Mouse (Mus musculus): ENCODE measurements around the gene Syce3.
A peak's percentile ranks its signal among the peaks of the same experiment; 100 is the strongest.
"Not testable (repeated sequence)": the region's sequence is repeated elsewhere in the genome, so short reads cannot be mapped to it uniquely, and the experiment has no call there.

The Syce3 gene

GRCm38 (mm10) chr15:89410118-89410517, at the start of gene Syce3:
Syce3 (minus strand) TSS chr15:89410503.
- no peak for DNase-seq (ENCODE audit: extremely low spot score, low spot score)

GRCm38 (mm10) chr15:89459821-89460220, 49.5 kb upstream of the Syce3 start:
- no peak for DNase-seq (ENCODE audit: extremely low spot score, low spot score)

GRCm38 (mm10) chr15:89458942-89459341, 48.6 kb upstream of the Syce3 start:
- DNase-seq (ENCODE audit: extremely low spot score, low spot score), result no peak

- no peak for DNase-seq (ENCODE audit: extremely low spot score, low spot score)
Observed at GRCm38 (mm10) chr15:89455642-89456041, 45.3 kb upstream of the Syce3 start.

- DNase-seq (ENCODE audit: extremely low spot score, low spot score), result no peak
Observed at GRCm38 (mm10) chr15:89454857-89455256, 44.6 kb upstream of the Syce3 start.

GRCm38 (mm10) chr15:89453865-89454478, 43.7 kb upstream of the Syce3 start, which contains the start of gene Mapk8ip2:
Mapk8ip2 (plus strand) TSS chr15:89453913.
- DNase-seq (ENCODE audit: extremely low spot score, low spot score), result peak; percentile 59

GRCm38 (mm10) chr15:89452906-89453864, 42.9 kb upstream of the Syce3 start:
- peak; percentile 72 for DNase-seq (ENCODE audit: extremely low spot score, low spot score)

GRCm38 (mm10) chr15:89442486-89443070, 32.3 kb upstream of the Syce3 start:
- DNase-seq (ENCODE audit: extremely low spot score, low spot score), result no peak

GRCm38 (mm10) chr15:89435878-89436277, 25.6 kb upstream of the Syce3 start:
- DNase-seq (ENCODE audit: extremely low spot score, low spot score), result no peak

GRCm38 (mm10) chr15:89434136-89434535, 23.8 kb upstream of the Syce3 start:
- no peak for DNase-seq (ENCODE audit: extremely low spot score, low spot score)

- no peak for DNase-seq (ENCODE audit: extremely low spot score, low spot score)
Observed at GRCm38 (mm10) chr15:89432946-89433345, 22.6 kb upstream of the Syce3 start.

- DNase-seq (ENCODE audit: extremely low spot score, low spot score), result no peak
Observed at GRCm38 (mm10) chr15:89431806-89432205, 21.5 kb upstream of the Syce3 start.

- no peak for DNase-seq (ENCODE audit: extremely low spot score, low spot score)
Observed at GRCm38 (mm10) chr15:89431271-89431670, 21.0 kb upstream of the Syce3 start.

- DNase-seq (ENCODE audit: extremely low spot score, low spot score), result not testable (repeated sequence)
Observed at GRCm38 (mm10) chr15:89430771-89431170, 20.5 kb upstream of the Syce3 start.

- no peak for DNase-seq (ENCODE audit: extremely low spot score, low spot score)
Observed at GRCm38 (mm10) chr15:89430341-89430740, 20.0 kb upstream of the Syce3 start.

- DNase-seq (ENCODE audit: extremely low spot score, low spot score), result peak; percentile 91
Observed at GRCm38 (mm10) chr15:89429352-89430221, 19.3 kb upstream of the Syce3 start, which contains the start of the genes C730034F03Rik, Gm44502 and Chkb. C730034F03Rik (plus strand) TSS chr15:89429589. Gm44502 (minus strand) TSS chr15:89429696. Chkb (minus strand) TSS chr15:89429908.

GRCm38 (mm10) chr15:89428821-89429351, 18.6 kb upstream of the Syce3 start:
- no peak for DNase-seq (ENCODE audit: extremely low spot score, low spot score)

GRCm38 (mm10) chr15:89428136-89428790, 18.0 kb upstream of the Syce3 start:
- DNase-seq (ENCODE audit: extremely low spot score, low spot score), result no peak

GRCm38 (mm10) chr15:89426716-89427115, 16.4 kb upstream of the Syce3 start:
- DNase-seq (ENCODE audit: extremely low spot score, low spot score), result no peak

- no peak for DNase-seq (ENCODE audit: extremely low spot score, low spot score)
Observed at GRCm38 (mm10) chr15:89425711-89426121, 15.4 kb upstream of the Syce3 start, which contains the start of gene Cpt1b. Cpt1b (minus strand) TSS chr15:89425863.

Measured in neural tube, embryonic 10.5 days (tissue).